Mouse (Mus musculus): ENCODE data around the gene Ago3.

Ago3 gene

DNA sequence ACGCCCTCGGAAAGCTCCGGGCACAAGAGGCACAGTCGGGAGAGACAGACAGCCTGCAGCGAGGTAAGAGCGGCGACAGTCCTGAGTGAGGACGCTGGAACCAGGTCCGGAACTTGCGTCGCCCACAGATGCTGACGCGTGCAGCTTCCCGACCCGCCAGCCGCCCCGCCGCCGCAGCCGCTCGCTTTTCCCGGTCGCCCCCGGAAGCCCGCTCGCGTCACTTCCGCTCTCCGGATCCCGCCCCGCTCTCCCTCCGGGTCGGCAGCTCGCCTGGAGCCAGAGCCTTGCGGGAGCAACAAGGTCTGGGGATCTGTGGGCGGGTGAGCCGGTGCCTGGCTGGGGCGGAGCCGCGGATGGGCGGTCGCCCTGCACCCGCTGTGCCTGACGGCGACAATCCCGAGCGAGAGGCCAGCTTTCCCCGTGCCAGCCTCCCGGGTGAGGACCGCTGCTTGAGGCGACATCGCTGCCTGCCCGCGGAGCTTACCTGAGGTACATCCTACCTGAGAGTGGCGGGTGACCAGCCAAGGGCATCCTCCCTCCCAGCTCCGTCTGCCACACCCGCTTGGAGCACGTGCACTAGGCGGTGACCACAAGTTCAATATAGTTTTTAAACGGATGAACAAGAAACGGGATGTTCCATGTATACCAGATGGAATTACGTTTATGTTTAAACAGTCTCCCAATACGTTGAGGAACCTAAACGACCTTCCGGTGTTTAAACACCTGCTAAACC lies at the start of gene Ago3:
Gene Ago3, minus strand, starts transcription at position 210 of the 733 bp plus-strand sequence.
- DNase-seq (ENCODE audit: low spot score in 2 of 2) = peak; percentile 88 to 93

DNA sequence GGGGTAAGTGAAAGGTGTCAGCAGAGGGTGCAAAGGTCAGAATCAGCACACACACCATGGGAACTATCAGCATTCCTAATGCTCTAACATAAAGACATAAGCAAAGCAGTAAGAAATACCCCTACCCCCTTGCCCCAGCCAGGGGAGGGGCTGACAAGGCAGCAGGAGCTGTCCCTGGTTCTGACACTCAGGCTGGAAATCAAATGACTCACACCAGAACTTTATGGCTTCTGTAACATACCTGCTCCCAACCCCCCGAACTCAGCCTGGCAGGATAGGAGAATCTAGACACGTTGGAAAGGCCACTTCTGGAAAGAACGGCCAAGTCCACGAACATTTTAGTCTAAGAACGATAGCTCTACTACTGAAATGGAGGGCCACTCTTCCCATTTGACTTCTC lies 43.7 kb upstream of the Ago3 start:
- no peak for DNase-seq (ENCODE audit: low spot score in 2 of 2)

DNA sequence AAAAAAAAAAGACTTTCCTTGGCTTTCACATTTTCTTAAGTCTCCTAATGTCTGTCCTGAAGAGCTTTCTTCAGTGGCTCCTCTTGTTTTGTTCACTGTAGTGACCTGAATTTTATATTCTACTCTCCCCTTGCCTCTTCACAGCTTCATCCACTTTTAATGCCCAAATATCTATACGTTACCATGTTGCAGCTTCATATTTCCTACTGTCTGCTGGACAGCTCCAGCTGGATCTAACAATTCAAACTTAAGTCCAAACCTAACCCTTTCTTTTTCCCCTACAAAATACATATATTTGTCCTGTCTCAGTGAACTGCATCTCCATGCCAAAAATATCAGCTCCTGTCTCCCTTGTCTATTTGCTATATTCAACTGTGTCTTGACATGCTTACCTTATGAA lies 40.0 kb upstream of the Ago3 start:
- no peak for DNase-seq (ENCODE audit: low spot score in 2 of 2)

DNA sequence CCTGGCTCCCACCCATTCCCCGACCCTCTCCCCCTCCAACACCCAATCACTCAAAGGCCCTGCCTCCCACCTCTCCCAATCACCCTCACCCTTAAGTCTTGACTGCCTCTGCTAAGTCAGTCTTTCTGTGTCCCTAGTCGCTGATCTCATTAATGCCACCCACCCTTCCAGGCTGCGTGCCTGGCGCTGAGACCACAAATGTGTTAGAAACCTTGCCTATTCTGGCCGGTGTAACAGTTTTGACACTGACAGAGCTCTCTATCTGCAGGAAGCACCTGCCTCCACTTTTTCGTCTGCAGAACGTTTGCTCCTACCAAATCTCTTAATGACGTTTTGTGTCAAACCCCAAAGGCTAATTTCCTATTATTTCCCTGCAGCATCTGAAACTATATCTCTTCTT lies 39.6 kb upstream of the Ago3 start:
- DNase-seq (ENCODE audit: low spot score in 2 of 2) = no peak

DNA sequence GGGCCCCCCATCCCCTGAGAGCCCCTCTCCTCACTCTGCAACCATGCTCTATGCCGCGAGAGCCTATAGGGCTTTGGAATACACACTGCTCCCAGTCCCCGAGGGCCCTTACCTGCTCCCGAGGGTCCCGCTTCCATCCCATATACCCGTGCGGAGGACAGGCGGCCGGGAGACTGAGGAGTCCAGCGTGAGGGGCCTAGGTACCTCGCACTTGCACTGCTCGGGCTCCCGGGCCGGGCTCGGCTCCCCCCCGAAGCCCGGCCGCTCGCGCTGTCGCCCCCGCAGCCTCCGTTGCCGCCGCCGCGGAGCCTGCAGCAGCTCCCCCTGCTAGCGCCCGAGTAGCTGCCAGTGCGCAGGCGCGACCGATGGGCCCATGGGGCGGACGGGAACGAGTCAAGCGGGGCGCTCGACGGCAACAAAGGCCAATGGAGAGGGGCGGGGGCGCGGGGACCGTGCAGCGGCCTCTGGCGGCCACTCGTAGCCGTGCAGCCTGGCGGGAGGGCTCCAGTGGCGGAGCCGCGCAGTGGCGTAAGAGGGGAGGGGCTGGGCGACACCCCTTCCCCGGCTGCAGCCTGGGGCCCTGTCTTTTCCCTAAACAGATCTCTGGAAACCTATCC lies 39.0 kb upstream of the Ago3 start, which contains the start of gene Ago1:
Gene Ago1, minus strand, starts transcription at position 299 of the 617 bp plus-strand sequence.
- DNase-seq (ENCODE audit: low spot score in 2 of 2) = peak; percentile 98 to 99

DNA sequence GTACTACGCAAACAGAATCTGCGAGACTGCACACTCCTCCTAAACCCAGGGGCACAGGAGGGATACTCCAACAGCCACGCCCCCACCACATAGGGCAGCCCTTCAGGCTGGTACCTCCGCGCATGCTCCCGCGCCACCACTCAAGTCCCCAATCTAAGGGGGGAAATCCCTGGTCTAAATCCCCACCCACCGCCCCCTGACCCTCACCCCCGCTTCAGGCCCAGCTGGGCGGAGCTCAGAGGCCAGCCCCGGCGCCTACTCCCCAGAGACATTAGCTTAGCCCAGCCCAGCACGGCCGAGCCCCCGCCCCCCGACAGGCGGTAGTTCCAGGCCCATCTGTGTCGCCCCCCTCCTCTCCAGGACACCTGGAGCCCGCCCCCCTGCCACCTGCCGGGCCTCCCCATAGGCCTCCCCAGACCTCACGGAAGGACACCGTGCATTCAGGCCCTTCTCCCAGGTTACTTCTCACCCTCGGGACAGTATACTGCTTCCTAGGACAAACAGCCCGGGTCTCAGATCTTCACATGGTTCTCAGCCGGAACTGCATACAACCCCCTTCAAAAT lies 38.4 kb upstream of the Ago3 start:
- DNase-seq (ENCODE audit: low spot score in 2 of 2) = peak; percentile 38 to 57

DNA sequence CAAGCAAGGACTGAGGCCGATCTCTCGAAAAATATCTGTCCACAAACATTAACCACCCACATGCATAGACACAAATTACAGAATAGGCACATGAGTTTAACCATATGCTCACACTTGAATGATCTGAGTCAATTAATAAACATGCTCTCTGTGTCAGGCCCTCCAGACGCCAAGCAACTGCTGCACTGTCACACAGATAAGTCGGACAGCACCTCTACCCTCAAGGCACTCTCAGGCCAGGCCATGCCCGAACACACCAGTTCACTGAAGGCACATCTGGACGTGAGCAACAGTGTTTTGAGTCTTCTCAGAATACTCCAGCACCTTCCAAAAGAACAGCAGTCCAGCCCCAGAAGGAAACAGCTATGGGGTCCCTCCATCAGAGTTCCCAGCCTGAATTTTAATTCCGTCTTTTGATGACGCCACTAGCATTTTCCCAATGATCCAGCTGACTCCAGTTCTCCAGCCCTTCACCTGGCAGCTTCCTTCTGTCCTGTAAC lies 36.9 kb upstream of the Ago3 start:
- no peak for DNase-seq (ENCODE audit: low spot score in 2 of 2)

DNA sequence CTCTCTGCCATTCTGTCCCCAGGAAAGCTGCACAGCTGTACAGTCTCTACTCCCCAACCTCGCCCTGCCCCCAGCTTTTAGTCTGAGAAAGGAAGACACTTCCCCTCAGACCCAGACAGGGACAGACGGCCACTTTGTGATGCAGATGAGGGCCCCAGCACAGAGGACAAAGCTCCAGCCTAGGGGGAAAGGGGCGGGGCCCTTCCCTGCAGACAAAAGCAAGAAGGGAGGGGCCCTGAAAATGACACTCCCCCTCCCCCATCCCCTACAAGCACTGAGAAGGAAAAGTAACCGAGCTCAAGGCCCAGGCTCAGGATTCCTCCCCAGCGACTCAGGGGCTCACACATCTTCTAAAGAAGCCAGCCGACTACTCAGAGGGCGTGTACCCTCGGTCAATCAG lies 36.5 kb upstream of the Ago3 start:
- peak in 1 of 2 experiments; percentile 27 for DNase-seq (ENCODE audit: low spot score in 2 of 2)

DNA sequence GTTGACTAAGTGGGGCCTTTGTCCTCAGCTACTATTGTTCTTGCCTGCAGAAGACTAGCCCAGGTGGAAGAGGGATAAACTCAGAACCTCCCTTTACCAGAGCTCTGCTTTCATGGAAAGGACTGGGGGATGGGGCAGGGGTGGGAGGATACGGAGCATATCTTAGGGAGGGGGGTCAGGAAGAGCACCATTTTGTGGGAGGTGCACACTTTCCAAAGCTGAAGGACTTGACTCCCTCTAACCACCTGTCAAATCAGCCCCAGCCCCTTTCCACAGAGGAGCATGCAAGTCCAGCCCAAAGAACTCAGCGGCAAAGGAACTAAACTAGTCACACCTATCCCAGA lies 35.5 kb upstream of the Ago3 start:
- DNase-seq (ENCODE audit: low spot score in 2 of 2) = no peak

DNA sequence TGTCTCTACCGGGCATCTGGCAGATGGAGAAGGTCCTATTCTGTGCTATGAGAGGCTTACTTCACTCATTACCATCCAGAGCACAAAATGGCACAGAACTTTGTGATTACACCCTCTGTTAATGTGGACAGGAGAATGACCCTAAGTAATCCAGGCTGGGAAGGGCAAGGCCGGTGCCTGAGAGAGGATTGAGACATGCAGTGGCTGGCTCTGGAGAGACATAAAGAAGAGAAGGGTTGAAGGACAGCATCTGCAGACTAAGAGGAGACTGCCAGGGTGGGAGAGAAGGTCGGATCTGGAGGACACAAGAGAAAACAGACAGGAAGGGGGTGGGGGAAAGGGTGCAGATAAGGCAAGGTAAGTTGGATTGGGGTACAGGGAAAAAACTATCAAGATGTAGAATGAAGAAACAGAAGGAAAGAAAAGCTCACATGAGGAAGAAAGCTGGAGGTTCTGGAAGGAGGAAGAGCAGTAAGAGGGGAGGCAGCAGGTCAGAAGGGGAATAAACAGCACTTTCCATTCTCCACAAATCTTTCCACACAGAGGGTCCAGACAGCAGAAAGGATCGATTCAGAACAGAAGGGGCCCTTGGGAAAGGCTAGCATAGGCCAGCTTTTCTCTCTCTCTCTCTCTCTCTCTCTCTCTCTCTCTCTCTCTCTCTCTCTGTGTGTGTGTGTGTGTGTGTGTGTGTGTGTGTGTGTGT lies 35.0 kb upstream of the Ago3 start:
- DNase-seq (ENCODE audit: low spot score in 2 of 2) = no peak

DNA sequence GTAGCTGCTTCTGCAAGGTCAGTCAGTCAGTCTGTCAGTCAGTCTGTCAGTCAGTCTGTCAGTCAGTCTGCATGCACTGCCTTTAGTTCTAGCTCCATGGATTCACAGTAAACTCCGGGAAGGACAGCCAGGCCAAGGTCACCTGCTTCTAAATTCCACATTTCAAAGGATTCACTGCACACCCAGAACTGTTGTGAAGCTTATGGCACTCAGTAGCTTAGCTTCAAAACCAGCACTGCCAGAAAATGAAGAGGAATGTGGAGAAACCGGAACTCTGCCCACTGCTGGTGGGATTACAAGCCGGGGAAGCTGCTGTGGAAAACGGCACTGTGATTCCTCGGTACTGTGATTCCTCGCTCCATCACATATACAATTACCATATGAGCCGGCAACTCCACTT lies 26.1 kb upstream of the Ago3 start:
- DNase-seq (ENCODE audit: low spot score in 2 of 2) = no peak

DNA sequence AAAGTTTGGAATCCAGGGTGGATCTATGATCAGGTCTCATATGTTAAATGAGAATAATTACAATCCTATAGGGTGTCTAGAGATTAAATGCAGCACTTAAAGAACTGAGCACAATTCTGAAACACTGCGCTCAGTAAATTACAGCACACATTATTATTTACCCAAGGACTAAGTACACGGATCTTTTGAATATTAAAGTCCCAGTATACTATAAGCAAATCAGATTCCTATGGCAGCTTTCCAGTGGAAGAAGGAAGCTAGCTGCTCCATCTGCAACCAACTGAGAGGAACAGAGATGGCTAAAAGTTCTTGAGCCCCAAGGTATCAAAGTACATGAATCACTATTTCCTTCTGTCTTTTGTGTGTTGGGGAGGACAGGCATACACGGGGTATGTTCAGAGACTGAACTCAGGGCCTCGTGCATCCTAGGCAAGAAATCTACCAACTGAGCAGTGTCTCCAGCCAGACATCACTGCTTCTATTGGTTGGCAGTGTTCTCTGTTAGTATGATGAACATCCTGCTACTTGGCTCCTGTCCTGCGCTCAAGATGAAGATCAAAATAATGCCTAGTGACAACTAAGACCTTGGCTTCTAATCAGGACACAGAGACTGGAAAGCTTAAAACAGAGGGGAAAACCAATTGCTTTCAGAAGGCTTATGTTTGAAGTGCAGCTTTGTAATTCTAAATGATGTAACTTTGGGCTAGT lies 25.3 kb upstream of the Ago3 start:
- DNase-seq (ENCODE audit: low spot score in 2 of 2) = no peak

DNA sequence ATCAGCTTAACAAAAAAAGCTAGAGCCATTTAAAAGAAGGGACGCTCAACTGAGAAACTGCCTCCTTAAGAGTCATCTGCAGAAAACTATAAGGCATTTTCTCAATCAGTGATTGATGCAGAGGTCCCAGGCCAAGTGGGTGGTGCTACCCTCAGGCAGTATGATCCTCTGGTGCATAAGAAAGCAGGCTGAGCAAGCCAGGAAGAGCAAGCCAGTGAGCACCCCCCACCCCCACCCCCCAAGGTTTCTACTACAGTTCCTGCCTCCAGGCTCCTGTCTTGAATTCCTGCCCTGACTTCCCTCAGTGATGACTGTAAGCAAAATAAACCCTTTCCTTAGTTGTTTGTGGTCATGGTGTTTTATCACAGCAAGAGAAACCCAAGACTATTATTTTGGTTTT lies 20.9 kb upstream of the Ago3 start:
- DNase-seq (ENCODE audit: low spot score in 2 of 2) = no peak

DNA sequence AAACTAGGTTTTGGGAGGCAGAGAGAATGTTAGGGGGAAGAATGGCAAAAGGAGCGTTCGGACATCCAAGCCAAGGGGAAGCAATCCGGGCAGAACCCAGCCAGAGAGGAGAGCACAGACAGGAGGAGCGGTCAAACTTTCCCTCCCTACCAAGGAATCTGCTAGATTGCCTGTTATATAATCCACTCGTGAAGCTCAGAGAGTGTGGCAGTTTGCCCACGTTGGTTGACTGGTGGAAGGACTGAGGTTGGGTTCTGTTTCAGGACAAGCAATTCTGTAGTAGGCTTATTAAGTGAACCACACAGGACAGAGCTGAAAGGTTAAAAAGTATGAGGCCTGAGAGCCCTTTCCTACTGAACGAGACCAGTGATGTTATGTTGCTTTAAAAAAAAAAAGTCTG lies 17.8 kb upstream of the Ago3 start:
- DNase-seq (ENCODE audit: low spot score in 2 of 2) = no peak

DNA sequence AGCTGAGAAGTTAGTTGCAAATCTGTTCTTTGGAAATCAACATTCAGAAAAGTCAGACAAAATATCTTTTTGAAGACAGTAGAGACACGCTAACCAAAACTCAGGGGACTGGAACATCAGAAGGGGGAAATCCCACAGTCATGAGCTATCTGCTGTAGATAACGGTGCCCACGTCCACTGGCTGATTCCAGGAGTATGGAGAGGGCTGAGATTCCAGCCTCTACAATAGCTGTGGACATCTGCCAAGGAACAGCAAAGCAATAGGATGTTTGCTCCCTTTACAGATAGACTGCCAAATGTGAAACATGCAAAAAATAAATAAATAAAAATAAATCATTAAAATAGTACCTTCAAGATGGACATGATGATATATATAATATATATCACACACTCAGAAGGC lies 15.2 kb upstream of the Ago3 start:
- no peak for DNase-seq (ENCODE audit: low spot score in 2 of 2)

DNA sequence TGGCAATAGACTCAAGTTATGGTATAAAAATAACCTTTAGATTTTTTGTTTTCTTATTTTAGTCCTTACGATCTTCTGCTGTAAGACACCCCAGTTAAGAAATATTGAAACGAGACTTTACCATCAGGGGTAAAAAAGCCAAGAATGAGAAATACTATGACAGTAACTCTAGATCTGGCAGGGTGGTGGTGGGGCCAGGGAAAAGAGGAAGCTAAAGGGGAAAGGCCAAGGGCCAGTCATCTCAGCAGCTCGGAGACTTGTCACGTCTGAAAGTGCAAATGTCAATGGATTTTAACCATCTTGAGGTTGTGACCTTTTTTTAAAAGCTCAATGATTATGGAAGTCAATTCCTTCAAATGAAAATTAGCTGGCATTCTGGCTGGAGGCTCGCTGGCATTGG lies 8.9 kb upstream of the Ago3 start:
- no peak for DNase-seq (ENCODE audit: low spot score in 2 of 2)

DNA sequence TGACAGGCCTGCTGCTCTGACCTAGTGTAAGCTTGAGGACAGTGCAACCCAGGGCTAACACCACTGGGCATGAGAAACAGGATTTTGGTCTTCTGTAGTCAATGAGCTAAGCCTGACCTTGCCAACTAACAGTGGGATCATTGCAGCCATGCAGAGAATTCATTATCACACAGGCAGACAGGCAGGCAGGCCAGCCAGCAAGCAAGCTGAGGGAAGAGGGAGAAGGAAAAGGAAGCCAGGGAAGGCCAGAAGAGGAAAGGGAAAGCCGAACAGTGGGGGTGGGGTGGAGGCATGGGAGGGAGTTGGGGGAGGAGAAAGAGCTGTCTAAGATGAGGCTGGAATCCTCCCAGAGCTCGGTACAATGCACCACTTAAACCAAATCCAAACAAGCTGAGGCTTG lies 6.9 kb upstream of the Ago3 start:
- DNase-seq (ENCODE audit: low spot score in 2 of 2) = peak in 1 of 2 experiments; percentile 61

DNA sequence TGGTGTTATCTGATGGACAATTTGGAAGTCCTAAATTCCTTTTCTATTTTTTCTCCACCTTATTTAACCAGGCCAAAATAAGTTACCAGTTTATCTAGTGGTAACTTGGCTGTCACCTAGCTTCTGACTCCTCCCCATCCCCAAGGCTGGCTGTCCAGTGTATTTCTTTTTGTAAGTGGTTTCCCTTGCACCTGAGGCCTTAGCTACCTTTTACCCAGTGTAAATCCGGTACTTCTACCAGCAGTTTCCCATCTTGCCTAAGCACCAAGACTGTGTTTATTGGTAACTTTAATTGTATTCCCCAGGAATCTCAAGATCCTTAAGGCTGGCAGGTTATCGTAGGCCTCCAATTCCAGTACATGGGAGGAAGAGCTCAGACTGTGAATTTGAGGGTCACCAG lies 4.7 kb upstream of the Ago3 start:
- DNase-seq (ENCODE audit: low spot score in 2 of 2) = no peak

DNA sequence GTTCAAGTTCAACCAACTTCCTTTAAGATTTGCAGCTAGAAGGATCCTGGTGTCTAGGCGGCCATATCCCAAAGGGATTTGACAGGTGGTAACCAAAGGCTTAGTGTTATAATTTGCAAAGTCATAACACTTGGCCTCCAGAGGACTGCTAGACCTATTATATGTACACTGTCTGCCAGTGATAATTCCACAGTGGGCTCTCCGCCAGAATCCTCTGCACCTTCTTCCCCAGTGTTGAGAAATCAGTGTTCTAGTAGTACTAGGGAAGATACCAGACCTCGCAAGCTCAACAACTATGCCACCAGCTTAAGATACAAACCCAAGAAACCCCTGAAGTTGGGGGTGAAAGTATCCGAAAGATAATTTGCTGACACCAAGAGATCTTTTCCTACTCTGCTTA lies 3.8 kb upstream of the Ago3 start:
- DNase-seq (ENCODE audit: low spot score in 2 of 2) = no peak

DNA sequence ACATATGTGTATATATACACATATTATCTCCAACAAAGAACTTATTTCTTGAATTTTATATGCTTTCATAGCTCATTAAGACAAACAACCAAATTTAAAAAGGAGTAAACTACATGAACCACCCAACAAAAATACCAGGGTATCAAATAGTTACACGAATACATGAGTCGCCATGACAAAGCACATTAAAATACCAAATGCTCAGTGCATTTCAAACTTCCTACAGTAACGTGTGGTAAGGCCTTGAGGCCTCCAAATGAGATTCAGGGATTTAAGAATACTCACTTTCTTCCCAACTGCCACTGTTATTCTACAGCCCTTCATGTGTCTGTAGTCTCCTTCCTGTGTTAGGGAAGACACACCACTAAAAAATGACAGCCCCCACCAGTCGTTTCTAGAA lies 2.4 kb upstream of the Ago3 start:
- DNase-seq (ENCODE audit: low spot score in 2 of 2) = no peak

DNA sequence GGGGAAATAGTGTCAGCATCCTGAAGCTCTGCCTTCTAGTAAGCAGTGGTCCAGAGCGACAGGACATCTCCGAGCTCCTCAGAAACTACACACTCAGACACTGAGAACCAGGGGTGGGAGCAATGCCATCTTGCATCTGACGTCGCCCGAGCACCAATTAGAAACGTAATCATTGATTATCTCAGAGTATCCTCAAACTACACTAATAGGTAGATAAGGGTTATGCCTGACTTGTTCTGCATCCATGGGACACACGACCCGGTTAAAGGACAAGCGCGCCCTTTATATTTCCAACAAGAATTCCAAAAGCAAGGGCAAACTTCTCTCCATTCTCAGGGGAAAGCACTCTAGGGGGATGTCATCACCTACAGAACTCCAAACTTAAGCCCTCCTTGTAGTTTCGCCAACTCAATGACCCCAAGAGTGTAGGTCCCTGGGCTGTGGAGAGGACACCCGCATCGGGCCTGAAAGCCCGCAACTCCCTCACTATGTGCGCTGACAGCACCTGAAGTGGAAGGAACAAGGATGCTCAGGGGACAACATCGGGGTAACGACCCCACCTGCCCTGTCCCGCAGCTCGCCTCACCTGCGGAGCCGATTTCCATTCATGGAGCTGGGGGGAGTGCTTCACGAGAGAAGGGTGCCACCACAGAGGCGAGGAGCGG lies 542 bp downstream of the Ago3 start:
- DNase-seq (ENCODE audit: low spot score in 2 of 2) = no peak

Data from cerebellum, postnatal 4 days (tissue).